Mouse (Mus musculus) yolk sac, embryonic 10.5 days (tissue): ENCODE measurements around the gene Wdr27.

Source experiments
- DNase-seq: peaks from one replicate; pipeline ENCODE4 v3.0.0-alpha.2; 2017; ENCODE audit warnings: low spot score

Gene Wdr27

DNA sequence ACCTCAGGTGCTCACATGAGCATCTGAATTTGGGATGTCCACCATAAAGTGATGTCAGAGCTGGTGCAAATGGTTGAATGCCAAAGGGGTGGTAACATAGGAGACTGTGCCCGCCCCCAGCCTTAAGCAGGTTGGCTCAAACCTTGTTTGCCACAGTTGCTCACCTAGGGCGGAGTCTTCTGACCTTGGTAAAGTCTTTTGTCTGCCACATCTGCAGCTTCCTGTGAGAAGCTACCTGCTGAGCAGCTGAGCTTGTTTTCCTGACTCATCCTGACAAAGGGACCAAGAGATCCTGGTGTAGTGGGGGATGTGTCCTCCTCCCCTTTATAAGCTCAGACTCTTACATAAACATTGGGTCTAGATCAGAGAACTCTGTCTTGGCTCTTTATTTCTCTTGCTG lies 125.0 kb downstream of the Wdr27 start:
- DNase-seq: no peak

DNA sequence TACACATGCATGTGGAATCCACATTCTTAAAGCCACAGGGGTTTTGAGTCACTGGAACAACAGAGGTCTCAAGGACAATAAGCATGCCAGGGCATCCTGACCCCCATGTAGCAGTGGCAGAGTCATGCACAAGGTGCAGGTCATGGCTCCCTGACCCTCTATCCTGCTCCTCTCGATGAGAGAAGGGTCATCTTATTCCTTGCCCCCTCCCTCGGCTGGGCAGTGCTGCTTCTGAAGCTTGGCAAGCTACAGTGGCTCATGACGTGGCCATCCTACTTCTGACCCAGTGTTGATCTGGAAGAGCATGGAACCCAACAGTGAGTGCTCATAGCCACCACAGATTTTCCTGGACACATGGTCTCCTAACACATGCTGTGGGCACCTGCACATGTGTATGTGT lies 126.9 kb downstream of the Wdr27 start:
- DNase-seq: no peak

DNA sequence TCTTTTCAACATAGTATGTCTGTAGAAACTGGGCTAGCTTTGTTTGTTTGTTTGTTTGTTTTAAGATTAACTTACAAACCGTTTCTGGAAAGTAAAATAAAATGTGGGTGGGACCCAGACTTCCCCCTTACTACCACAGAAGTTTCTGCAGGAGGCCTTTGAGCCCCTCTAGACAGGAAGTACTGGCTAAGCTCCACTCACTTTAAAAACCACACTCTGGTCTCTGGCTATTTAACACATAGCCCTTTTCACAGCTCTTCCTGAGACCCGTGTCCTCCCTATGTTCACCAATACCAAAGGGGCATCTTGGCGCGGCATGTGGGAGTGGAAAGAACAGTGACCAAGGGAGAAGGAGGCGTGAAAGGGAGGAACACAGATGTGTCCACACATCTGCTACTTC lies 127.7 kb downstream of the Wdr27 start:
- DNase-seq: no peak

DNA sequence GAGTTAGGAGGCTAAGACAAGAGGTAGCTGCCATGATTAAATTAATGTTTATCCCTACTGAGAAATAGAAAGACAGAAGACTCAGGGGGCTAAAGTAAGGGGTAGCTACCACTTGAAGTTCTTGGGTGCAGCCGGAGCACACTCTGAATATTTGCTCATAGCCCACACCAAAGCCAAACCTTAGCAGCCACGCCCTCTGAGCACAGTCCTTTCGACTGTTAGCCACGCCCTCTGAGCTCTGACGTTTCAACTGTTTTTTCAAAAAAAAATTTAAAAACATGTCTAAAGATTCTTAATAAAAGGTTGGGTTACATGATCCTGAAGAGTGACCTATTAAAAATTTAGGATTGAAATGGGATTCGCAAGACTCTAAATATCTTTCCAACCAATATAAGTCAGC lies 130.3 kb downstream of the Wdr27 start:
- DNase-seq: no peak

DNA sequence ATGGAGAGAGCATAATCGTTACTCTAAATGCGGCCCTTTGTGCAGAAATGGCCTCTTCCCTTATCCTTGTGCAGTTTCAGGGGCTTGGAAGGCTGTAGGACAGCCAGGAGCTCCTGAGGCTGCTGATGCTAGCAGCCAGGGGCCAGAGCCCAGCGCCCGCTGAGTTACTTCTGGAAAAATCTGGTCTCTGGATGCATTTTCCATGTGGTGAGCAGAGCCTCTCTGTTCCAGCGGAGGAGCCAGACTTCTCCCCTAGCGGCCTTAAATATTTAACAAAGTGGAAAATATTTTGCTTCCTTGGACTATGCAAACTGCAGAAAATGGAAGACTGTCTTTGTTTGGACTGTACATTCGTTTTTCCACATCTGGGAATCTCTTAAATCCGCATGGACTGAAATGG lies 130.9 kb downstream of the Wdr27 start:
- DNase-seq: no peak

DNA sequence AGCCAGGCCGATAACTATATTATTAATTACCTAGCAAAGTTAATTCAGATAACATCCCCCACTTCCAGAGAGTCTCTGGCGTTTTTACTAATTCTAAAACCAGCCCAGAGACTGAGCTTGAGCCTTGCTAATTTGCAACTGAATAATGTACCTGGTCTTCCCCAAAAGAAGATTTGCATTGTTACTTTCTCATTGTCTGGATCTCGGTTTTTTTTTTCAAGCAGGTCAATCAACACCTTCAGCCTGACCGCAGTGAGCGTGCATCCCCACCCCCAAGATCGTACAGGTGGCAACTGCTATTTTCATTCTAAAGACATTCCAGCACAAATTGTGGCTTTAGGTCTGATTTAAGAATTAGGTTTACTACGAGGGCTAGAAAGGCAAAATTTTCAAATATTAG lies 136.2 kb downstream of the Wdr27 start:
- no peak for DNase-seq

DNA sequence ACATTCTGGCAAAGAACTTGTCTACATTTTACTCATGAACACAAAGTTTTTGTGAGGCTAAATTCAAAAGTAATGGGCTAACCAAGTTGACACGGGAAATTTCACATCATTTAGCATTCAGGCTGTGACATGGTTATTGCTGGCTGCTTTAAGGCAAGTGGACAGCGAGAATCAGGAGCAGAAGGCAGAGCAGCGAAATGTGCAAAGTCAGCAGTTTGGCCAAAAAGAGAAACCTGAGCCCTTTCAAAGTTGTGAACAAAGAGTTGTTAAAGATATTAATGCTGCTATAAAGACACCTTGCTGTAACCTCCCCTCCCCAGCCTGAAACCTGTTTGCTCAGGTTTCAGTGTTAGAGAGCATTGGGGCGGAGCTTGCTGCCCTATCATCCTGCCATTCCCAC lies 143.7 kb downstream of the Wdr27 start:
- no peak for DNase-seq

DNA sequence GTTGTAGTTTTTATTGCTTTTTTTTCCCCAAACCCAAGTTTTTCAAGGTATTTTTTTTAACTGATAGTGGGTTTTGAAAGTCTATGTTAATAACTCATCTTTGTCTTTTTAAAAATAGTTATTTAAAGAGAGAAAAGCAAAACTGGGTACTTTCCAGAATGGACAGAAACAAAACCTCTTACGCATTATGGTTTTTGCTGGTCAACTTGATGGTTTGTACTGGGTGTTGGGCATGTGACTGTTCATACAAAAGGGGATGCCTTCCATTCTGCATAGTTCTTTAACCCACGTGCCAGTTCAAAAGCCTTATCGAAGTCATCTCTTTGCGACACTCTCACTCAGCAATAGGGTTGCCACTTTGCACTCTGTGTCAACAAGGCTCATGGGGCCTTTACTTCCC lies 147.9 kb downstream of the Wdr27 start:
- no peak for DNase-seq

DNA sequence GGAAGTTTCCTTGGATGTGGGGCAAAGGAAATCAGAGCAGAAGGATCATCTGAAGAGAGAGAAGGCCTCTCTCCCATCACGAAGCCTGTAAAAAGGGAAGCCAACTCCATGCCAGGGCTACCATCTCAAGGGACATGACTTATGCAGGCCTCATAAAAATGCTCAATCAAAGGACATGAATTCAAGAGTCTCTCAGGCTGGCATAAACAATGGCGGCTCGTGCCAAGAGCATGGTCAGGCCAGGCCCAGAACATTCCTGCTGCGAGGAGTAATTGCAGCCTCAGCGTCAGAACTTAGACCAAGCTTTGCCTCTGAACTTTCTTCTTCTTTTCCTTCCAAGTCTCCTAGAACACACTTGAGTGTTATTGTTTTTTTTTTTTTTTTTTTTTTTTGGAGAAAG lies 163.6 kb downstream of the Wdr27 start:
- DNase-seq: no peak

DNA sequence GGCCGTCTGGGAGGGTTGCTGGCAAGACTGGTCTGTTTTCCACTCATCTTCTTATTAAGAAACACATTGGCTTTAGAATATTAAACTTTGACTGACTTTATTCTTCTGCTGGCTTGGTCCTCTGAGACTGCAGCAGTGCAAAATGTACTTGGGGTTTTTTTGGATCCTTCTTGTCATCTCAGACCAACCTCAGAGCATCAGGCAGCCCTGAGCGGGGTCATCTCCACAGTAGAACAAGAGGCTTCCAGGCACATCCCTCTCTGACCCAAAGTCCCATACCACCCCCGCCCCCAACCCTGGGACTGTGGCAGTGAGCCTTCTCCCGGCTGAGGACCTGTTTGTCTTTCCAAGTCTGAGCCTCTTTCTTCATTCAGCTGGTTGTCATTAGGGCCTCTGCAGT lies 171.6 kb downstream of the Wdr27 start:
- DNase-seq: no peak

DNA sequence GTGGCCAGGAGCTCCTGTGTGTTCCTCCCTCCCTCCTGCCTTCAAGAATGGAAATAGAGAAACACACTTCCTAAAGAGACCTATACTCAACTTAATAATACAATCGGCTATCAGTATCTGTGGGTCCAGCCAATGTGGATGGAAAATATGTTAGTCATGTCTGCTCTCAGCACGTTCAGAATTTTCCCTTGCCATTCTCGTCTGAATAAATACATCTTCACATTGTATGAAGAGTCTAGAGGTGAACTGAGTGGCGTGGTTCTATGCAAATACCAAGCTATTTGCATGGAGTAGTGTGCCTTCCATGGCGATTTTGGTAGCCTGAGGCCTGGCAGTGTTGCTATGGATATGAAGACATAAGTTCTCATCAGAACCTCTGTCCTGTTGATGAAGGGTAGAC lies 172.6 kb downstream of the Wdr27 start:
- DNase-seq: no peak
